Mouse (Mus musculus): ENCODE measurements around the gene Gstm5. TPM values are rescaled to one million over a fixed set of nuclear protein-coding genes. Genes with fewer than 3 reads are reported as not detected.

The Gstm5 gene
- polyA plus RNA-seq, 1 experiment from 2014 or later: 150 TPM

Other genes starting within 250 kb of the Gstm5 start
- 63.7 and 64.4 TPM in 2 replicates for gene Ahcyl1, start 199.3 kb upstream of the Gstm5 start, polyA plus RNA-seq (2014; fragmentation: Nextera tagmentation; extraction: Ambion mirVana)
- gene Csf1, start 135.4 kb upstream of the Gstm5 start, polyA plus RNA-seq (2014; fragmentation: Nextera tagmentation; extraction: Ambion mirVana): 8.5 and 10.1 TPM in 2 replicates
- gene Eps8l3, start 18.6 kb upstream of the Gstm5 start, polyA plus RNA-seq (2014; fragmentation: Nextera tagmentation; extraction: Ambion mirVana): not detected in 2 replicates
- gene Gstm7, start 36.0 kb downstream of the Gstm5 start, polyA plus RNA-seq (2014; fragmentation: Nextera tagmentation; extraction: Ambion mirVana): 20.1 and 22.2 TPM in 2 replicates
- 11.3 and 11.9 TPM in 2 replicates for gene Gstm6, start 47.9 kb downstream of the Gstm5 start, polyA plus RNA-seq (2014; fragmentation: Nextera tagmentation; extraction: Ambion mirVana)
- gene Gstm3, start 73.5 kb downstream of the Gstm5 start, polyA plus RNA-seq (2014; fragmentation: Nextera tagmentation; extraction: Ambion mirVana): not detected in 2 replicates
- gene Gstm2, start 90.6 kb downstream of the Gstm5 start, polyA plus RNA-seq (2014; fragmentation: Nextera tagmentation; extraction: Ambion mirVana): 59.8 and 68.2 TPM in 2 replicates
- 60.8 and 63.8 TPM in 2 replicates for gene Gstm1, start 122.2 kb downstream of the Gstm5 start, polyA plus RNA-seq (2014; fragmentation: Nextera tagmentation; extraction: Ambion mirVana)
- gene Gstm4, start 149.1 kb downstream of the Gstm5 start, polyA plus RNA-seq (2014; fragmentation: Nextera tagmentation; extraction: Ambion mirVana): 15.6 and 17.4 TPM in 2 replicates
- gene Ampd2, start 190.8 kb downstream of the Gstm5 start, polyA plus RNA-seq (2014; fragmentation: Nextera tagmentation; extraction: Ambion mirVana): 15.3 and 20.3 TPM in 2 replicates
- gene Gnat2, start 197.0 kb downstream of the Gstm5 start, polyA plus RNA-seq (2014; fragmentation: Nextera tagmentation; extraction: Ambion mirVana): 0.59 and 0.73 TPM in 2 replicates